In genomic region chr1:158501019-158501418, GRCm38 (mm10) we compare ENCODE assay signal across 16 mouse cellular contexts.
DNase-seq lines count a peak whose midpoint lies in the region; ATAC-seq and TF ChIP-seq lines count a peak whose summit lies in the region.
"Had no signal": no experiment of that assay in that cellular context is flagged by ENCODE, and none has a peak within 500 bp of the region (broad histone marks: within the 10 kb centered on the region; RNA-seq: fewer than 3 reads in every experiment).

No protein-coding gene starts in this region.

- H3K9me3 ChIP-seq in heart, embryonic 15.5 days (replicated peaks) = no peaks in the 10 kb centered on the region
- no peaks in the 10 kb centered on the region for H3K9me3 ChIP-seq in midbrain, embryonic 10.5 days (replicated peaks)
- no peaks in the 10 kb centered on the region for H3K9me3 ChIP-seq in midbrain, embryonic 13.5 days
- no peaks in the 10 kb centered on the region for H3K9me3 ChIP-seq in hindbrain, embryonic 15.5 days
- H3K9me3 ChIP-seq: embryonic facial prominence, embryonic 12.5 days; forebrain, embryonic 13.5 days had no signal

- H3K4me1 ChIP-seq in heart, embryonic 15.5 days (replicated peaks) = no peaks in the 10 kb centered on the region
- H3K4me1 ChIP-seq in heart, adult 2 months (ENCODE audit: control insufficient read depth, insufficient read depth, low read length) = no peaks in the 10 kb centered on the region
- H3K4me1 ChIP-seq in midbrain, embryonic 10.5 days = peaks cover 21% of the 10 kb centered on the region
- peaks cover 7% of the 10 kb centered on the region for H3K4me1 ChIP-seq in midbrain, embryonic 13.5 days (replicated peaks)
- H3K4me1 ChIP-seq in hindbrain, embryonic 15.5 days (replicated peaks) = peaks cover 19% of the 10 kb centered on the region
- H3K4me1 ChIP-seq: embryonic facial prominence, embryonic 12.5 days had no signal

- no peaks in the 10 kb centered on the region for H3K79me2 ChIP-seq in heart, adult 2 months (replicated peaks; ENCODE audit: control insufficient read depth, insufficient read depth, low read length)

- no peak overlapping the region for H3K4me2 ChIP-seq in heart, embryonic 15.5 days
- no peak overlapping the region for H3K4me2 ChIP-seq in midbrain, embryonic 13.5 days (replicated peaks)
- no peak overlapping the region for H3K4me2 ChIP-seq in hindbrain, embryonic 15.5 days
- H3K4me2 ChIP-seq: embryonic facial prominence, embryonic 12.5 days; forebrain, embryonic 13.5 days had no signal

- TF ChIP-seq CTCF in heart, adult 2 months (IDR thresholded peaks at IDR 0.05) = no peak

- no peak overlapping the region for H3K27ac ChIP-seq in heart, embryonic 15.5 days
- no peak overlapping the region for H3K27ac ChIP-seq in heart, adult 2 months
- H3K27ac ChIP-seq in midbrain, embryonic 10.5 days (replicated peaks) = no peak overlapping the region; the same call in 1 of the 2 replicates
- H3K27ac ChIP-seq in midbrain, embryonic 13.5 days = no peak overlapping the region
- no peak overlapping the region for H3K27ac ChIP-seq in hindbrain, embryonic 15.5 days (replicated peaks)
- H3K27ac ChIP-seq: embryonic facial prominence, embryonic 12.5 days; forebrain, embryonic 13.5 days; gastrocnemius, adult 2 months had no signal

- no peak for TF ChIP-seq EP300 in heart, adult 2 months (IDR thresholded peaks at IDR 0.05; ENCODE audit: insufficient read depth, low read depth, low read length)

- H3K36me3 ChIP-seq in heart, embryonic 15.5 days = no peaks in the 10 kb centered on the region
- no peaks in the 10 kb centered on the region for H3K36me3 ChIP-seq in heart, adult 2 months (ENCODE audit: control insufficient read depth, insufficient read depth, low read length)
- H3K36me3 ChIP-seq in midbrain, embryonic 10.5 days = peaks cover 18% of the 10 kb centered on the region
- H3K36me3 ChIP-seq in midbrain, embryonic 13.5 days = peaks cover 14% of the 10 kb centered on the region
- H3K36me3 ChIP-seq in hindbrain, embryonic 15.5 days = peaks cover 11% of the 10 kb centered on the region
- H3K36me3 ChIP-seq: embryonic facial prominence, embryonic 12.5 days had no signal

- no peak for TF ChIP-seq POLR2A in heart, adult 2 months (IDR thresholded peaks at IDR 0.05; ENCODE audit: insufficient read depth, low read depth, low read length)

- no peak for DNase-seq in heart, adult 2 months
- DNase-seq in midbrain, embryonic 10.5 days (ENCODE audit: low spot score) = peak; percentile 23
- no peak for DNase-seq in gastrocnemius, postnatal 14 days
- DNase-seq in cerebellum, adult 8-10 months = no peak
- DNase-seq: adrenal gland, postnatal 10 days; gastrocnemius, adult 2 months; right cerebral cortex, postnatal 25 days; thymus, postnatal 14 days had no signal

- WGBS in heart, embryonic 15.5 days = 35% methylated on average over 4 of the region's 4 CpGs
- 22% methylated on average over 4 of the region's 4 CpGs for whole genome bisulfite sequencing in heart, adult 2 months
- WGBS in midbrain, embryonic 10.5 days = 44% methylated on average over 4 of the region's 4 CpGs
- 47% methylated on average over 4 of the region's 4 CpGs for WGBS in midbrain, embryonic 13.5 days
- WGBS in hindbrain, embryonic 15.5 days = 28% methylated on average over 4 of the region's 4 CpGs

- H3K9ac ChIP-seq in heart, embryonic 15.5 days = no peak overlapping the region
- H3K9ac ChIP-seq in heart, adult 2 months (ENCODE audit: low read depth, low read length) = no peak overlapping the region
- no peak overlapping the region for H3K9ac ChIP-seq in midbrain, embryonic 13.5 days (replicated peaks)
- H3K9ac ChIP-seq in hindbrain, embryonic 15.5 days = no peak overlapping the region
- H3K9ac ChIP-seq: embryonic facial prominence, embryonic 12.5 days; forebrain, embryonic 13.5 days had no signal

- no peaks in the 10 kb centered on the region for H3K27me3 ChIP-seq in heart, embryonic 15.5 days
- no peaks in the 10 kb centered on the region for H3K27me3 ChIP-seq in heart, adult 2 months (ENCODE audit: control insufficient read depth, insufficient read depth, low read length)
- peaks cover 7% of the 10 kb centered on the region; the same call in 1 of the 2 replicates for H3K27me3 ChIP-seq in midbrain, embryonic 10.5 days (ENCODE audit: low read depth, poor library complexity, severe bottlenecking)
- no peaks in the 10 kb centered on the region for H3K27me3 ChIP-seq in midbrain, embryonic 13.5 days
- H3K27me3 ChIP-seq in hindbrain, embryonic 15.5 days = no peaks in the 10 kb centered on the region
- H3K27me3 ChIP-seq: embryonic facial prominence, embryonic 12.5 days; forebrain, embryonic 13.5 days had no signal

- no peak overlapping the region for H3K4me3 ChIP-seq in heart, embryonic 15.5 days
- H3K4me3 ChIP-seq in heart, adult 2 months = no peak overlapping the region
- no peak overlapping the region for H3K4me3 ChIP-seq in midbrain, embryonic 10.5 days
- H3K4me3 ChIP-seq in midbrain, embryonic 13.5 days (replicated peaks) = no peak overlapping the region
- no peak overlapping the region for H3K4me3 ChIP-seq in hindbrain, embryonic 15.5 days
- H3K4me3 ChIP-seq: embryonic facial prominence, embryonic 12.5 days; forebrain, embryonic 13.5 days; gastrocnemius, adult 2 months had no signal

- intact Hi-C loops in heart, adult 2 months (cut with DNase I) = no loop called here
- intact Hi-C loops in gastrocnemius, postnatal 14 days (cut with DNase I; ENCODE audit: low total_unique reads) = no loop called here

- peak; percentile 43; the same call in 1 of the 2 replicates for ATAC-seq in heart, embryonic 15.5 days (replicated peaks; ENCODE audit: insufficient number of reproducible peaks, insufficient read depth, low FRiP score, low read depth)
- ATAC-seq in midbrain, embryonic 13.5 days = no peak
- peak; percentile 63 for ATAC-seq in hindbrain, embryonic 15.5 days (ENCODE audit: low FRiP score, low read depth)
- ATAC-seq in megakaryocyte-erythroid progenitor cell, adult 5-6 weeks (replicated peaks; ENCODE audit: low FRiP score, low TSS enrichment, poor library complexity, severe bottlenecking) = no peak
- ATAC-seq: forebrain, embryonic 13.5 days; inflammation-experienced regulatory T-cells, adult 6 months; midbrain, embryonic 16.5 days had no signal

Comparison
In these comparisons a context has a peak if more than half of its experiments do, and no peak if none do; other contexts are left out.
1. ATAC-seq: peak in heart, embryonic 15.5 days (single experiment) and hindbrain, embryonic 15.5 days (single experiment); none in midbrain, embryonic 13.5 days (single experiment) and megakaryocyte-erythroid progenitor cell, adult 5-6 weeks (single experiment).